Mouse (Mus musculus): Measurements from ENCODE around the gene Mbnl2. TPM values are rescaled to one million over a fixed set of nuclear protein-coding genes. Genes with fewer than 3 reads are reported as not detected.

The Mbnl2 gene
- polyA plus RNA-seq, 1 experiment from 2014 or later, result 20.2 TPM

DNA sequence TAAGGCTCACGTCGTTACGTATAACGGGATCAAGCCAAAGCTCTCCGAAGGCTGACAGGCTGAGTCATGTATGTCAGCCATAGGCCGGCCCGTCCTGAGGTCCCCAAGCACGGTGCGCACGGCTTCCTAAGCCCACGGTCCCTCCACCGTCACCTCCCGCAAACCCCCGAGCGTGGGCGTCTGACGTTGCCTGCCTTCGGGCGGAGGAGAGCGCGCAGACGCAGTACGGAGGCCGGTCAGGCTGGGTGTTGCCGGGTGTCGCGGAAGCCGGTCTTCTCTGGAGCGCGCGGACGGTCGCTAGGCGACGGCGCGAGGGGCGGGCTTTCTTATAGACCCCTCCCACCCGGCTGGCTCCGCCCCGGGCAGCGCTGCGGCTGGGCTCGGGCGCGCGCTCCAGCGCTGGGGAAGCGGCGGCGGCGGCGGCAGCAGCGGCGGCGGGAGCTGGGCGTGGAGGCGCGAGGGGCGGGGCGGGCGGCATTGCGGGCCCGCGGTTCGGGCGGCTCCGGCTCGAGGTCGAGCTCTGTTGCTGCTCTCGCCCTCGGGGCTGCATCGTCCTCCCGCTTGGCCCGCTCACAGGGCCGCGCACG, 202.6 kb downstream of the Mbnl2 start, which contains the start of gene Rap2a:
TSS of gene Rap2a (plus strand) at position 463 of the 587 bp plus-strand sequence.
- Histone ChIP-seq H3K4me2 (peak within 1 kb of the TSS; percentile 94), H3K9me3 (replicated peaks) (no peaks in the 10 kb centered on the region), H3K27me3 (replicated peaks) (peaks cover 9% of the 10 kb centered on the region), H3K36me3 (no peaks in the 10 kb centered on the region; the same call in 1 of the 2 replicates), H3K27ac (peak within 1 kb of the TSS; percentile 91), H3K9ac (peak within 1 kb of the TSS; percentile 75), H3K4me1 (peaks cover 30% of the 10 kb centered on the region), H3K4me3 (peak within 1 kb of the TSS; percentile 73)
- under 1% methylated on average over 51 of the region's 78 CpGs for WGBS (ENCODE audit: insufficient replicate concordance)
- peak; percentile 82 for ATAC-seq

DNA sequence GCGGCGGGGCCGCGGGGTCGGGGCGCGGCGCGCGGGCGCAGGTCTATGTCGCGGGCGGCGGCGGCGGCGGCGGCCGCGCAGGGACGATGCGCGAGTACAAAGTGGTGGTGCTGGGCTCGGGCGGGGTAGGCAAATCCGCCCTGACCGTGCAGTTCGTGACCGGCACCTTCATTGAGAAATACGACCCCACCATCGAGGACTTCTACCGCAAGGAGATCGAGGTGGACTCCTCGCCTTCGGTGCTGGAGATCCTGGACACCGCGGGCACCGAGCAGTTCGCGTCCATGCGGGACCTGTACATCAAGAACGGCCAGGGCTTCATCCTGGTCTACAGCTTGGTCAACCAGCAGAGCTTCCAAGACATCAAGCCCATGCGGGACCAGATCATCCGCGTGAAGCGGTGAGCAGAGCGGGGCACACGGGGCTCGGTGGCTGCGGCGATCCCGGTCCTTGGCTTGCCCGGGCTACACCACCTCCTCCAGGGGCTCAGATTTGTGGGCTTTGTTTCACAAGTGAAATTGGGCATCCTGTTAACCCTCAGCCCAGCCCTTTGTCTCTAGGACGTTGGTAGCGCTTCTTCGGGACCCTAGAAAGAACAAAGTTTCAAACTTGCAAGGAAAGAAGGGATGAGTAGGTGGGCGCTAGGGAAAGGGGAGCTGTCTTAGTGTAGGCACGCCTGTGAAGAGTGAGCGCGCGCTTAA, 203.3 kb downstream of the Mbnl2 start:
- Histone ChIP-seq H3K4me3 (peak overlapping the region; percentile 73), H3K4me2 (peak overlapping the region; percentile 94), H3K27me3 (replicated peaks) (peaks cover 9% of the 10 kb centered on the region), H3K36me3 (no peaks in the 10 kb centered on the region; the same call in 1 of the 2 replicates), H3K9me3 (replicated peaks) (no peaks in the 10 kb centered on the region), H3K9ac (peak overlapping the region; percentile 75), H3K4me1 (peaks cover 30% of the 10 kb centered on the region), H3K27ac (peak overlapping the region; percentile 80)
- peak; percentile 20 for ATAC-seq
- WGBS (ENCODE audit: insufficient replicate concordance), result under 1% methylated on average over 62 of the region's 62 CpGs

DNA sequence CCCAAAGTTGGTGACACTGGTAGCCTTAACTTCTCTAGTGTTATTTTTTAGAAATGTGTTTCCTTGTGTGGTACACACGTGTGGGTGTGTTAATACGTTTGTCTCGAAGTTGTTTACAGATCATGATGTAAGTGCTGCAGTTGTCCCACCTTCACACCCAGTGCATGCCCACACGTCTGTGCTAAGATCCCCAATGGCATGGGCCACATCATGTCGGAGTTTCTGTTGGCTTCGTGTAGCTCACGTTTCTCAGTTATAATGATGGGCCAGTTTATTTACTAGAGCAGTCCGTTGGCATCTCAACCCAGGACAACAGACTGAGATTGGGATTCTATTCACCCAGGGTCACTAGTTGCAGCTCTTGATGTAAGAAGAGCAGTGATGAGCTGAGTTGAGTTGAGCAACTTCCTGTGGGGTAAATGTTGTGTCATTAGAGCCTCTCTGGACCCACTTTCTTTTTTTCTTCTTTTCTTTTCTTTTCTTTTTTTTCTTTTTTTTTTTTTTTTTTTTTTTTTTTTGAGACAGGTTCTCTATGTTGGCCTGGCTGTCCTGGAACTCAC, 205.0 kb downstream of the Mbnl2 start:
- no peaks in the 10 kb centered on the region for H3K9me3 ChIP-seq (replicated peaks)
- peaks cover 30% of the 10 kb centered on the region for H3K4me1 ChIP-seq
- H3K27ac ChIP-seq, result no peak overlapping the region
- 66% methylated on average over 8 of the region's 8 CpGs for WGBS (ENCODE audit: insufficient replicate concordance)
- no peaks in the 10 kb centered on the region; the same call in 1 of the 2 replicates for H3K36me3 ChIP-seq
- H3K4me3 ChIP-seq, result no peak overlapping the region
- ATAC-seq, result no peak
- no peak overlapping the region for H3K4me2 ChIP-seq
- no peak overlapping the region for H3K9ac ChIP-seq
- peaks cover 9% of the 10 kb centered on the region for H3K27me3 ChIP-seq (replicated peaks)

DNA sequence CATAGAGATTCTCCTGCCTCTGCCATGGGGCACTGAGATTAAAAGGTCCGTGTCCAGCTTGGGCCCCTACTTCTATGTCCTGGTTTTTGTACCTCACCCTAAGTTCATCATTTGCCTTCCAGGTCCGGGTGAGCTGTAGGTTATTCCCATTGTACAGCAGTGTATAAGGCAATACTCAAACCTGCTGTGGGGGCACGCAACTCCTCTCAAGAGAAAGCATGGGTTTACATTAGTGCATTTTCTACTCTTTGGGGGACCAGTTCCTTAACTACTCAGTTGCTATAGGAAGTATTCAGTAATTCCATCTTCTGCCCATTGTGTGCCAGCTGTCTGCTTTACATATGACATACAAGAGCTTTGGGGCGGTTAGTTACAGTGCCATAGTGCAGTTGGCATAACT, 205.5 kb downstream of the Mbnl2 start:
- no peaks in the 10 kb centered on the region for H3K9me3 ChIP-seq (replicated peaks)

More for the DNA sequence above, 205.5 kb downstream of the Mbnl2 start:
- Histone ChIP-seq H3K9ac (no peak overlapping the region), H3K27me3 (replicated peaks) (peaks cover 9% of the 10 kb centered on the region), H3K4me2 (no peak overlapping the region), H3K4me3 (no peak overlapping the region), H3K36me3 (no peaks in the 10 kb centered on the region; the same call in 1 of the 2 replicates), H3K27ac (no peak overlapping the region), H3K4me1 (peaks cover 30% of the 10 kb centered on the region)
- ATAC-seq, result no peak
- 83% methylated on average over 4 of the region's 4 CpGs for WGBS (ENCODE audit: insufficient replicate concordance)

Other genes starting within 250 kb of the Mbnl2 start
- gene Oxgr1, start 233.2 kb upstream of the Mbnl2 start, polyA plus RNA-seq (2016; fragmentation: Nextera tagmentation; extraction: Ambion mirVana), result not detected in 2 replicates
- 5.6 and 5.9 TPM in 2 replicates for gene Rap2a, start 202.8 kb downstream of the Mbnl2 start, polyA plus RNA-seq (2016; fragmentation: Nextera tagmentation; extraction: Ambion mirVana)

All from liver, embryonic 12.5 days (tissue).